Mouse (Mus musculus) small intestine, adult 2 months (tissue): ENCODE measurements around the gene Obp2b.

Experiments
- CTCF ChIP-seq: fragments of 200-500 bp; IDR thresholded peaks from 2 replicates; pipeline ENCODE4 v1.5.1; 2012; ENCODE audit warnings: low read depth, mild to moderate bottlenecking, control low read depth, inconsistent platforms, low read length, moderate library complexity, mixed read lengths; ENCODE audit not compliant: insufficient replicate concordance, insufficient read length; ENCODE audit errors: extremely low read depth
- POLR2A ChIP-seq: fragments of 200-500 bp; IDR thresholded peaks from 2 replicates; pipeline ENCODE4 v1.6.1; 2012; ENCODE audit warnings: low read depth, mild to moderate bottlenecking, control low read depth, inconsistent platforms, low read length, moderate library complexity

DNA sequence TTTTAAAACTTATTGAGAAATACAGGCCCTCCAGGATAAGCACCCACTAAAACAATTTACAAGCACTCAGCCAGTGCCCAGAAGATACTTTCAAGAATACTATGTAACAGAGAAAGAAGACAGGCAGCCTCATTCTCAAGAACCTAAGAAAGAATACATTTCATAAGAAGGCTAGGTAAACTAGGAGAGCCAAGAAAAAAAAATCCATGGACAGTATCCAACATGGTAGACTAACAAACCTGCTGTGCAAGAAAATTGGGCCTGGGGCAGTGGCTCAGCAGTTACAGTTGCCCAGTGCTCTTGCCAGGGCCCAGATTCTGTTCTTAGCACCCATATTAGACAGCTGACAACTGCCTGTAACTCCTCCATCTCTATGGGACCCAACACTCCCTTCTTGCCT lies 19.6 kb upstream of the Obp2b start:
- TF ChIP-seq CTCF (no peak), POLR2A (no peak)
